Mouse (Mus musculus): ENCODE measurements around the gene Morf4l1.

- no peak for TF ChIP-seq CTCF (IDR thresholded peaks at IDR 0.05; ENCODE audit: low read depth)
- TF ChIP-seq EP300 (IDR thresholded peaks at IDR 0.05; ENCODE audit: low read depth): no peak
Observed at GRCm38 (mm10) chr9:90127146-90127545, 12.6 kb upstream of the Morf4l1 start.
